Mouse (Mus musculus): Measurements from ENCODE around the gene Slamf6. TPM values are rescaled to one million over a fixed set of nuclear protein-coding genes. Genes with fewer than 3 reads are reported as not detected.

The Slamf6 gene
- polyA plus RNA-seq, 1 experiment from 2014 or later, result 0.42 TPM

- WGBS, result 92% methylated on average over 5 of the region's 5 CpGs
- no peaks in the 10 kb centered on the region for H3K36me3 ChIP-seq (ENCODE audit: control insufficient read depth, insufficient read depth)
- no peak for TF ChIP-seq CTCF (IDR thresholded peaks at IDR 0.05; ENCODE audit: low read depth)
Measured at GRCm38 (mm10) chr1:171919193-171919592, 1.9 kb downstream of the Slamf6 start.

GRCm38 (mm10) chr1:171919901-171920510 lies 2.7 kb downstream of the Slamf6 start:
- WGBS, result 79% methylated on average over 6 of the region's 6 CpGs
- H3K4me2 ChIP-seq (replicated peaks; ENCODE audit: low read depth), result no peak overlapping the region
- no peak overlapping the region for H3K4me3 ChIP-seq (ENCODE audit: low read depth, low read length)
- ATAC-seq, result no peak
- H3K27me3 ChIP-seq (replicated peaks; ENCODE audit: control insufficient read depth, insufficient read depth, low read length), result no peaks in the 10 kb centered on the region
- H3K4me1 ChIP-seq (replicated peaks; ENCODE audit: control insufficient read depth, insufficient read depth, low read length), result no peaks in the 10 kb centered on the region
- no peak overlapping the region for H3K9ac ChIP-seq (ENCODE audit: low read depth, low read length)
- H3K36me3 ChIP-seq (ENCODE audit: control insufficient read depth, insufficient read depth), result no peaks in the 10 kb centered on the region
- H3K27ac ChIP-seq (ENCODE audit: low read depth, low read length), result no peak overlapping the region
- no peaks in the 10 kb centered on the region for H3K9me3 ChIP-seq (ENCODE audit: control insufficient read depth)
- no peak for TF ChIP-seq CTCF (IDR thresholded peaks at IDR 0.05; ENCODE audit: low read depth)

More at GRCm38 (mm10) chr1:171919193-171919592, 1.9 kb downstream of the Slamf6 start:
- Histone ChIP-seq H3K9me3 (ENCODE audit: control insufficient read depth) (no peaks in the 10 kb centered on the region), H3K4me2 (replicated peaks; ENCODE audit: low read depth) (no peak overlapping the region), H3K27ac (ENCODE audit: low read depth, low read length) (no peak overlapping the region), H3K9ac (ENCODE audit: low read depth, low read length) (no peak overlapping the region), H3K4me1 (replicated peaks; ENCODE audit: control insufficient read depth, insufficient read depth, low read length) (no peaks in the 10 kb centered on the region), H3K27me3 (replicated peaks; ENCODE audit: control insufficient read depth, insufficient read depth, low read length) (no peaks in the 10 kb centered on the region), H3K4me3 (ENCODE audit: low read depth, low read length) (no peak overlapping the region)
- no peak for ATAC-seq

GRCm38 (mm10) chr1:171920989-171921621 lies 3.8 kb downstream of the Slamf6 start:
- no peaks in the 10 kb centered on the region for H3K9me3 ChIP-seq (ENCODE audit: control insufficient read depth)
- WGBS, result 62% methylated on average over 9 of the region's 9 CpGs

GRCm38 (mm10) chr1:171921641-171922040 lies 4.3 kb downstream of the Slamf6 start:
- H3K4me1 ChIP-seq (replicated peaks; ENCODE audit: control insufficient read depth, insufficient read depth, low read length), result no peaks in the 10 kb centered on the region
- no peaks in the 10 kb centered on the region for H3K9me3 ChIP-seq (ENCODE audit: control insufficient read depth)
- no peak overlapping the region for H3K27ac ChIP-seq (ENCODE audit: low read depth, low read length)
- no peak overlapping the region for H3K4me3 ChIP-seq (ENCODE audit: low read depth, low read length)
- no peak for TF ChIP-seq CTCF (IDR thresholded peaks at IDR 0.05; ENCODE audit: low read depth)
- no peaks in the 10 kb centered on the region for H3K27me3 ChIP-seq (replicated peaks; ENCODE audit: control insufficient read depth, insufficient read depth, low read length)
- no peaks in the 10 kb centered on the region for H3K36me3 ChIP-seq (ENCODE audit: control insufficient read depth, insufficient read depth)
- no peak overlapping the region for H3K4me2 ChIP-seq (replicated peaks; ENCODE audit: low read depth)
- WGBS, result 75% methylated on average over 2 of the region's 2 CpGs
- H3K9ac ChIP-seq (ENCODE audit: low read depth, low read length), result no peak overlapping the region
- ATAC-seq, result no peak

More at GRCm38 (mm10) chr1:171920989-171921621, 3.8 kb downstream of the Slamf6 start:
- no peak for TF ChIP-seq CTCF (IDR thresholded peaks at IDR 0.05; ENCODE audit: low read depth)
- ATAC-seq, result no peak
- H3K9ac ChIP-seq (ENCODE audit: low read depth, low read length), result no peak overlapping the region
- H3K4me1 ChIP-seq (replicated peaks; ENCODE audit: control insufficient read depth, insufficient read depth, low read length), result no peaks in the 10 kb centered on the region
- H3K36me3 ChIP-seq (ENCODE audit: control insufficient read depth, insufficient read depth), result no peaks in the 10 kb centered on the region
- H3K27me3 ChIP-seq (replicated peaks; ENCODE audit: control insufficient read depth, insufficient read depth, low read length), result no peaks in the 10 kb centered on the region
- no peak overlapping the region for H3K4me3 ChIP-seq (ENCODE audit: low read depth, low read length)
- H3K4me2 ChIP-seq (replicated peaks; ENCODE audit: low read depth), result no peak overlapping the region
- no peak overlapping the region for H3K27ac ChIP-seq (ENCODE audit: low read depth, low read length)

- H3K27me3 ChIP-seq (replicated peaks; ENCODE audit: control insufficient read depth, insufficient read depth, low read length), result no peaks in the 10 kb centered on the region
- TF ChIP-seq CTCF (IDR thresholded peaks at IDR 0.05; ENCODE audit: low read depth), result no peak
- H3K9me3 ChIP-seq (ENCODE audit: control insufficient read depth), result no peaks in the 10 kb centered on the region
- H3K4me3 ChIP-seq (ENCODE audit: low read depth, low read length), result no peak overlapping the region
- H3K4me2 ChIP-seq (replicated peaks; ENCODE audit: low read depth), result no peak overlapping the region
- H3K4me1 ChIP-seq (replicated peaks; ENCODE audit: control insufficient read depth, insufficient read depth, low read length), result no peaks in the 10 kb centered on the region
- H3K9ac ChIP-seq (ENCODE audit: low read depth, low read length), result no peak overlapping the region
- no peak for ATAC-seq
- 94% methylated on average over 5 of the region's 5 CpGs for WGBS
- no peak overlapping the region for H3K27ac ChIP-seq (ENCODE audit: low read depth, low read length)
- H3K36me3 ChIP-seq (ENCODE audit: control insufficient read depth, insufficient read depth), result no peaks in the 10 kb centered on the region
Measured at GRCm38 (mm10) chr1:171922844-171923243, 5.5 kb downstream of the Slamf6 start.

- 81% methylated on average over 3 of the region's 3 CpGs for WGBS
- no peaks in the 10 kb centered on the region for H3K27me3 ChIP-seq (replicated peaks; ENCODE audit: control insufficient read depth, insufficient read depth, low read length)
- H3K36me3 ChIP-seq (ENCODE audit: control insufficient read depth, insufficient read depth), result no peaks in the 10 kb centered on the region
- H3K9ac ChIP-seq (ENCODE audit: low read depth, low read length), result no peak overlapping the region
- no peak overlapping the region for H3K27ac ChIP-seq (ENCODE audit: low read depth, low read length)
- no peak overlapping the region for H3K4me2 ChIP-seq (replicated peaks; ENCODE audit: low read depth)
- H3K9me3 ChIP-seq (ENCODE audit: control insufficient read depth), result no peaks in the 10 kb centered on the region
- no peak for ATAC-seq
- no peak overlapping the region for H3K4me3 ChIP-seq (ENCODE audit: low read depth, low read length)
- H3K4me1 ChIP-seq (replicated peaks; ENCODE audit: control insufficient read depth, insufficient read depth, low read length), result no peaks in the 10 kb centered on the region
- no peak for TF ChIP-seq CTCF (IDR thresholded peaks at IDR 0.05; ENCODE audit: low read depth)
Measured at GRCm38 (mm10) chr1:171924900-171925299, 7.6 kb downstream of the Slamf6 start.

Measured in intestine, postnatal 0 days (tissue).